Mouse (Mus musculus): ENCODE data around the gene Atp8a2. TPM values are rescaled to one million over a fixed set of nuclear protein-coding genes. Genes with fewer than 3 reads are reported as not detected.

The Atp8a2 gene
- polyA plus RNA-seq, 1 experiment from 2014 or later: 13.0 TPM

DNA sequence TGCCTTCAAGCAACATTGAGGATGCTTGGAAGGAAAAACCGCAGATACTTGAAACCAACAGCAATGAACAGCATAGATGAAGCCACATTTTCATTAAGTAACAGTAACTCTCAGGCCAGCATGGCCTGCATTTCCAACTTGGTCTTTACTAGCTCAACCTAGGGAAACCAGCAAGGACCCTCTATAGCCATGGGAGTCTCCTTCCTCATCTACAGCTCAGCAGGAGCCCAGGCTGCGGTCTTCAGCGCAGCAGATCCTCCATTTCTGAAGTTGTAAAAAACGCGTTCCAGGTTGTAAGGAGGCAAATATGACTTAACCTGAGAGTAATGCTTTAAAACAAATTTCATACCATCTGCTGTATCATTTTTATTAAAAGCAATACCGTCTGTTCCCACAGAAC is 447.0 kb downstream of the Atp8a2 start:
- no peak for ATAC-seq
- H3K4me1 ChIP-seq (ENCODE audit: control insufficient read depth, insufficient read depth, low read length): peaks cover 3% of the 10 kb centered on the region; the same call in 1 of the 2 replicates

DNA sequence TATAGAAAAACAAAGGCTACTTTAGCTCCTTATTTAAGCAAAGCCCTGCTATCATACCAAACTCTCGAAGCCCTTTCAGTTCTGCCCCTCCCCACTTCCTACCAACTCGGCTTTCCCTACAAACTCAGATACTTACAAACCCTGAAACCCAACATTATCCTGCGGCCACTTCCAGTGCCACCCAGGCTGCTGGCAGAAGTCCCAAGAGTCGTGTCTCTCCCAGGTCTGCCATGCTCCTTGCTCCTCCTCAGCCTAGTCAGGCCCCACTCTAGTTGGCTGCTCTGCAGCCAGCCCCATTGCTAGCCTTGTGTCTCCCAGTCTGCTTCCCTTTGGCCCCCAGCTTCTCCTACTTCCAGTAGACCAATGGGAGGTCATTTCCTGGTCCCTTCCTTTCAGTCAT is 451.3 kb downstream of the Atp8a2 start:
- Histone ChIP-seq H3K27ac (ENCODE audit: low read depth, low read length) (no peak overlapping the region), H3K4me3 (ENCODE audit: low read depth, low read length) (no peak overlapping the region), H3K9ac (ENCODE audit: low read length) (no peak overlapping the region), H3K4me2 (ENCODE audit: low read length) (no peak overlapping the region), H3K27me3 (replicated peaks; ENCODE audit: control insufficient read depth, insufficient read depth, low read length) (no peaks in the 10 kb centered on the region), H3K9me3 (replicated peaks; ENCODE audit: control insufficient read depth, low read length) (no peaks in the 10 kb centered on the region), H3K4me1 (ENCODE audit: control insufficient read depth, insufficient read depth, low read length) (peaks cover 3% of the 10 kb centered on the region; the same call in 1 of the 2 replicates), H3K36me3 (ENCODE audit: control insufficient read depth, insufficient read depth, low read length) (no peaks in the 10 kb centered on the region)
- no peak for DNase-seq (ENCODE audit: low spot score)
- WGBS: 40% methylated on average over 4 of the region's 4 CpGs
- no peak for ATAC-seq

More for the DNA sequence above, 447.0 kb downstream of the Atp8a2 start:
- Histone ChIP-seq H3K27ac (ENCODE audit: low read depth, low read length) (no peak overlapping the region), H3K9ac (ENCODE audit: low read length) (no peak overlapping the region), H3K27me3 (replicated peaks; ENCODE audit: control insufficient read depth, insufficient read depth, low read length) (no peaks in the 10 kb centered on the region), H3K4me3 (ENCODE audit: low read depth, low read length) (no peak overlapping the region), H3K9me3 (replicated peaks; ENCODE audit: control insufficient read depth, low read length) (no peaks in the 10 kb centered on the region), H3K4me2 (ENCODE audit: low read length) (no peak overlapping the region), H3K36me3 (ENCODE audit: control insufficient read depth, insufficient read depth, low read length) (no peaks in the 10 kb centered on the region)
- WGBS: 86% methylated on average over 6 of the region's 6 CpGs
- DNase-seq (ENCODE audit: low spot score): no peak

DNA sequence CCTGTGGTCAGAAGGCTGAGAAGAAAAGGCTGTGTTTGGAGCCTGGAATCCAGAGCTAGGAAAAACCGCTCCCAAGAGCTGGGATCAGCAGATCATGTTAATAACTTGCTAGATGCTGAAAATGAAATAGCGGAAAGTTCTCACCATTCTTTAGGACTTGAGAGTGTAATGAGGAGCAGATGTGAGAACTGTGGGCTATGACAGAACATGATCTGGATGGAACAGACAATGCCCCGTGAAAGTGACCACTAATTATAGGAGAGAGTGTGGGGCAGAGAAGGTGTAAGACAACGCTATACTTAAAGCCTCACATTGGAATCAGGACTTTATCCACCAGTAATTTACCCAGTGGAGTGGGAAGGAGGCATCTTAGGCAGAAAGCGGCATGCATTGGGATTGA is 455.2 kb downstream of the Atp8a2 start:
- WGBS: 94% methylated on average over 5 of the region's 5 CpGs
- ATAC-seq (no peak), DNase-seq (ENCODE audit: low spot score) (no peak)
- Histone ChIP-seq H3K4me2 (ENCODE audit: low read length) (no peak overlapping the region), H3K9me3 (replicated peaks; ENCODE audit: control insufficient read depth, low read length) (no peaks in the 10 kb centered on the region), H3K27me3 (replicated peaks; ENCODE audit: control insufficient read depth, insufficient read depth, low read length) (no peaks in the 10 kb centered on the region), H3K36me3 (ENCODE audit: control insufficient read depth, insufficient read depth, low read length) (no peaks in the 10 kb centered on the region), H3K4me3 (ENCODE audit: low read depth, low read length) (no peak overlapping the region), H3K4me1 (ENCODE audit: control insufficient read depth, insufficient read depth, low read length) (peaks cover 8% of the 10 kb centered on the region), H3K9ac (ENCODE audit: low read length) (no peak overlapping the region), H3K27ac (ENCODE audit: low read depth, low read length) (no peak overlapping the region)

DNA sequence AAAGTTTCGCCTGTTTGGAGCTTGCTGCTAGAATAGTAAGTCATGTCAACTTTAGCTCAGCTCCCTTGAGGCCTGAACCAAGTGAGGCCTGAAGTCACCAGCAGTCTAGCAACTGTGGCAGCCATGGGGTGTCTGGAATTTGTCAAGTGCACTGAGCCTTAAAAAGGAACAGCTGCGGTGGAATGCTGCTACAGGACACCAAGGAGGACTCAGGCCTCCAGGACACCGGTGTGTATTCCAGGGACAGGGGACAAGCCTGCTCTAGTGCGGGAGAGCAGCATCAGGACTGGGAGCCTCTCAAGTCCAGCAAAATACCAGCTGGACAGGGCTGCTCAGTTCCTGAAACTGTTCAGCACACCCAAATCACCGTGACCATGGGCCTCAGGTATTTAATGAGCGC is 457.5 kb downstream of the Atp8a2 start:
- no peaks in the 10 kb centered on the region for H3K9me3 ChIP-seq (replicated peaks; ENCODE audit: control insufficient read depth, low read length)
- H3K4me3 ChIP-seq (ENCODE audit: low read depth, low read length): no peak overlapping the region
- peaks cover 12% of the 10 kb centered on the region for H3K4me1 ChIP-seq (ENCODE audit: control insufficient read depth, insufficient read depth, low read length)
- no peaks in the 10 kb centered on the region for H3K27me3 ChIP-seq (replicated peaks; ENCODE audit: control insufficient read depth, insufficient read depth, low read length)
- no peak overlapping the region for H3K27ac ChIP-seq (ENCODE audit: low read depth, low read length)
- WGBS: 82% methylated on average over 6 of the region's 6 CpGs
- DNase-seq (ENCODE audit: low spot score): no peak
- H3K4me2 ChIP-seq (ENCODE audit: low read length): no peak overlapping the region
- no peak overlapping the region for H3K9ac ChIP-seq (ENCODE audit: low read length)
- ATAC-seq: no peak
- H3K36me3 ChIP-seq (ENCODE audit: control insufficient read depth, insufficient read depth, low read length): no peaks in the 10 kb centered on the region

GRCm38 (mm10) chr14:59737734-59738294 is 459.2 kb downstream of the Atp8a2 start:
- peak; percentile 57 for ATAC-seq
- no peak overlapping the region for H3K4me2 ChIP-seq (ENCODE audit: low read length)
- H3K4me1 ChIP-seq (ENCODE audit: control insufficient read depth, insufficient read depth, low read length): peaks cover 12% of the 10 kb centered on the region
- no peaks in the 10 kb centered on the region for H3K9me3 ChIP-seq (replicated peaks; ENCODE audit: control insufficient read depth, low read length)
- WGBS: 22% methylated on average over 8 of the region's 8 CpGs
- H3K4me3 ChIP-seq (ENCODE audit: low read depth, low read length): no peak overlapping the region
- DNase-seq (ENCODE audit: low spot score): peak; percentile 68
- H3K27ac ChIP-seq (ENCODE audit: low read depth, low read length): peak overlapping the region; percentile 48; the same call in 1 of the 2 replicates
- H3K27me3 ChIP-seq (replicated peaks; ENCODE audit: control insufficient read depth, insufficient read depth, low read length): no peaks in the 10 kb centered on the region
- H3K9ac ChIP-seq (ENCODE audit: low read length): no peak overlapping the region
- H3K36me3 ChIP-seq (ENCODE audit: control insufficient read depth, insufficient read depth, low read length): no peaks in the 10 kb centered on the region

DNA sequence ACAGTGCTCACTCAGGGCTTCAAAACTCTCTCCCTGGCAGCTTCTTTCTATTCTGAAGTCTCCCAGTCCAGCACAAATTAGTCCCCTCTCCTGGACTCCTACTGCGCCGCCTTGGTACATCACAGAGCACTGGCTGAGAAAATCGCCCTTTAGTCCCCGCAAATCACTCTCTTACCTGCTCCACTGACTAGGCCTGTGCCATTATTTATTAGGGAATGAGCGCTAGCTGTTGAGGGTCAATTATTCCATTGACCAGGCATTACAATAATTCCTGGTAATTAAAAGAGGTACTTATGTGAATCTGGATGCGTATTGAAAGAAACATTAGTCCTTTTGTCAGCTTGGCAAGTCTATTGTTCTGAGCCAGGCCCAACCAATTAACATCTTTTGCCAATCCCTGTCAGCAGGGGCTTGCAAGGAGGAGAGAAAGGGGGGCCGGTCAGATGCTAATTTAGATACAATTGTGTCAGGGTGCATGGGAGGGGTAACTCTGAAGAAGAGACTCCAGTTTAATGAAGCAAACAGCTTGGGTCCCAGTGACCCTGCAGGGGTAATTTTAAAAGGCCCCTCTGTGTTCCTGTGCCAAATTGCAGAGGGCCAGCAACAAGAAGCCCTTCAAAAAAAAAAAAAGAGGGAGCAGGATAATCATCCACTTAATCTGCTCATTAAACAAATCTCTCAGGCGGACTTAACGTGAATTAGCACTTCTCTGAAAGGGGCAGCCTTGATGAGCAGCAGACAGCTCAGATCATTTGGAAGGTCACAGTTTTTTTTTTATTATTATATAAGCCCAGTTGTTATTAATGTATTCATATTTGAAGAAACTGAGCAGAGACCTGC is 459.9 kb downstream of the Atp8a2 start:
- Histone ChIP-seq H3K36me3 (ENCODE audit: control insufficient read depth, insufficient read depth, low read length) (no peaks in the 10 kb centered on the region), H3K4me3 (ENCODE audit: low read depth, low read length) (no peak overlapping the region), H3K4me2 (ENCODE audit: low read length) (0 out of 2 replicates have a peak overlapping the region, but pooled peaks have one; percentile 5), H3K9ac (ENCODE audit: low read length) (no peak overlapping the region), H3K27me3 (replicated peaks; ENCODE audit: control insufficient read depth, insufficient read depth, low read length) (no peaks in the 10 kb centered on the region), H3K4me1 (ENCODE audit: control insufficient read depth, insufficient read depth, low read length) (peaks cover 12% of the 10 kb centered on the region), H3K9me3 (replicated peaks; ENCODE audit: control insufficient read depth, low read length) (no peaks in the 10 kb centered on the region), H3K27ac (ENCODE audit: low read depth, low read length) (peak overlapping the region; percentile 82)
- DNase-seq (ENCODE audit: low spot score): peak; percentile 97
- ATAC-seq: peak; percentile 93
- 1% methylated on average over 9 of the region's 9 CpGs for WGBS

DNA sequence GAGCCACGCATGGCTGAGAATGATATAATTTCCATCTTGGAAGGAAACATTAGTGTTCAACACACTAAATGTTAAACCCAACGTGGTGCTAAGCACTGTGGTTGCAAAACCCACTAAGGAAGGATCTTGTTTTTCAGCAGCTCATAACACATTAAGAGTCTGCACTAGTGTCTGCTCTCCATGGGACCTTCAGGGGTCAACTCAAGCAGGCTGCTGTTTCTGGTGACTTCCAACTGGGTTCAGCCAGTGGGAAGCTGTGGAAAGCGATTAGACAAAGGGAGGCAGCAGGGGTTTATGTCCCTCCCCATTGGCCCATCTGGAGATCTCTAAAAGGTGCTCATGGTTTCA is 467.0 kb downstream of the Atp8a2 start:
- DNase-seq (ENCODE audit: low spot score) (no peak), ATAC-seq (no peak)
- 64% methylated on average over 3 of the region's 3 CpGs for WGBS
- Histone ChIP-seq H3K27me3 (replicated peaks; ENCODE audit: control insufficient read depth, insufficient read depth, low read length) (no peaks in the 10 kb centered on the region), H3K36me3 (ENCODE audit: control insufficient read depth, insufficient read depth, low read length) (no peaks in the 10 kb centered on the region), H3K9me3 (replicated peaks; ENCODE audit: control insufficient read depth, low read length) (no peaks in the 10 kb centered on the region), H3K4me3 (ENCODE audit: low read depth, low read length) (no peak overlapping the region), H3K9ac (ENCODE audit: low read length) (no peak overlapping the region), H3K4me2 (ENCODE audit: low read length) (no peak overlapping the region), H3K27ac (ENCODE audit: low read depth, low read length) (no peak overlapping the region), H3K4me1 (ENCODE audit: control insufficient read depth, insufficient read depth, low read length) (no peaks in the 10 kb centered on the region; the same call in 1 of the 2 replicates)

DNA sequence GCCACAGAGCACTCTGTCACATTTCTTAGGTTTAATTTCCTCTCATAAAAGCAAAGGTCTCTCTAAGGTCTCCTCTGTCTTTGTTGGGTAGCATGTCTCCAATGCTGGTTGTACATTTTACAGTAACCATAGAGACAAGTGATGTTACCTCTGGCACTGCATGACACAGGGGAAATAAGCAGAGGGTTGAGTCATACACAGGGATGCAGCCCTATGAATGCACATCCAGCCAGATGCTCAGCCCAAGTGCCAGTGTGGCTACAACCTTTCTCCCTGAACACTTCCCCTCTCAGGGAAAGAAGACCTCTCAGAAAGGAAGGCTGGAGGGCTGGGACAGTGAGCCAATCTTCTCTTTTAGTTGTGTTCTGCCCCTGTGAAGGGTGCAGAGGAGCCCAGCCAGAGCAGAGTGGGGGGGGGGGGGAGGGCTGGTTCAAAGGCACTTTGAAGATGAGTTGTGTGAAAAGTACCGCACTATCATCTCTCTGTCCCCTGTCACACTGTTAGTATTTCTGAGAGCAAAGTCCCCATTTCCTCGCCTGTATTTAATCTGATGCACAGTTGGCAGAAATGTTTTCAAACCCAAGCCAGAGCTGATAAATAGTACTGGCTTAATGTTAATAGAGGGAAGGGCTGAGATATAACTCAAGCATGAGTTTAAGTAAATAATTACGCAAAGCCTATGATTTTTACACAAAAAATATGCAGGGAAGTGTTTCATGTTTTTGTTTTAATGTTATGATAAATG is 467.5 kb downstream of the Atp8a2 start:
- no peak for DNase-seq (ENCODE audit: low spot score)
- no peak for ATAC-seq
- Histone ChIP-seq H3K4me2 (ENCODE audit: low read length) (no peak overlapping the region), H3K36me3 (ENCODE audit: control insufficient read depth, insufficient read depth, low read length) (no peaks in the 10 kb centered on the region), H3K9ac (ENCODE audit: low read length) (no peak overlapping the region), H3K27ac (ENCODE audit: low read depth, low read length) (no peak overlapping the region), H3K4me3 (ENCODE audit: low read depth, low read length) (no peak overlapping the region), H3K4me1 (ENCODE audit: control insufficient read depth, insufficient read depth, low read length) (no peaks in the 10 kb centered on the region; the same call in 1 of the 2 replicates), H3K27me3 (replicated peaks; ENCODE audit: control insufficient read depth, insufficient read depth, low read length) (no peaks in the 10 kb centered on the region), H3K9me3 (replicated peaks; ENCODE audit: control insufficient read depth, low read length) (no peaks in the 10 kb centered on the region)
- whole genome bisulfite sequencing: 87% methylated on average over 3 of the region's 3 CpGs
